Mouse (Mus musculus) stomach, postnatal 0 days (tissue): ENCODE data around the gene Helb.

Experiments used
- CTCF ChIP-seq: IDR thresholded peaks from 2 replicates; pipeline ENCODE4 v1.5.1; 2016; ENCODE audit warnings: antibody characterized with exemption, low read depth, mild to moderate bottlenecking, moderate library complexity
- EP300 ChIP-seq: optimal IDR thresholded peaks from 2 replicates; pipeline ENCODE3; 2016; ENCODE audit warnings: antibody characterized with exemption

DNA sequence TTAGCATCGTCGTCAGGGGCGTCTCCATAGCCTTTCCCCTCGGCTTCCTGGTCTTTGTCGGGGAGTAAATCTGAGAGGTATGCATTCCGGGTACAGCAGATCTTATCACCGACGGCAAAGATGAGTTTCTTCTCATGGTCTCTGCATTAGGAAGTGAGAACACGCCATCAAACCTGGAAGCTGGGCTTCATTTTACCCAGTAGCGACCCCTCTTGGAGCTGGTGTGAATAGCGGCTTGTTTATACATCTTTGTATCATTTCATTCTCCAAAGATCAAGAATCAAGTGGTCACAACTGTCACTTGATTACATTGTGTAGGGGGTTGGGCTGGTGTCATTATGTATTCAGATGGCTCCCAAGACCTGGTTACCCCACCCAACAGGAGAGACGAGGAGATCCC lies 20.2 kb downstream of the Helb start:
- TF ChIP-seq CTCF: no peak
- no peak for TF ChIP-seq EP300
